Mouse (Mus musculus) retina, embryonic 14.5 days (tissue): ENCODE results near the gene Ccdc106.
"Not testable (repeated sequence)": the region's sequence is repeated elsewhere in the genome, so short reads cannot be mapped to it uniquely, and the experiment has no call there.

Source experiments
- DNase-seq: peaks from one replicate; pipeline ENCODE4 v3.0.0-alpha.2; 2015; ENCODE audit warnings: low spot score

Ccdc106 gene

GRCm38 (mm10) chr7:5020000-5020681 is at the start of gene Ccdc106, which contains the start of gene Zfp865:
Gene Ccdc106, plus strand, starts transcription at chr7:5020553.
Gene Zfp865, plus strand, starts transcription at chr7:5020376.
- DNase-seq = peak; percentile 100

- DNase-seq = no peak
Measured at GRCm38 (mm10) chr7:4971068-4971467, 49.3 kb upstream of the Ccdc106 start, which contains the start of gene Sbk3. Gene Sbk3, minus strand, starts transcription at chr7:4971168.

GRCm38 (mm10) chr7:4971710-4972109 is 48.6 kb upstream of the Ccdc106 start:
- no peak for DNase-seq

GRCm38 (mm10) chr7:4972321-4973047 is 47.9 kb upstream of the Ccdc106 start:
- no peak for DNase-seq

- DNase-seq = no peak
Measured at GRCm38 (mm10) chr7:4975455-4975854, 44.9 kb upstream of the Ccdc106 start.

- DNase-seq = no peak
Measured at GRCm38 (mm10) chr7:4976832-4977231, 43.5 kb upstream of the Ccdc106 start.

GRCm38 (mm10) chr7:4988250-4988649 is 32.1 kb upstream of the Ccdc106 start:
- no peak for DNase-seq

GRCm38 (mm10) chr7:4993347-4993998 is 26.9 kb upstream of the Ccdc106 start:
- no peak for DNase-seq

- DNase-seq = no peak
Measured at GRCm38 (mm10) chr7:4993999-4994788, 26.2 kb upstream of the Ccdc106 start.

- DNase-seq = no peak
Measured at GRCm38 (mm10) chr7:4995268-4996002, 24.9 kb upstream of the Ccdc106 start.

- peak; percentile 93 for DNase-seq
Measured at GRCm38 (mm10) chr7:4996003-4996895, 24.1 kb upstream of the Ccdc106 start, which contains the start of gene Zfp579. Gene Zfp579, minus strand, starts transcription at chr7:4996158.

GRCm38 (mm10) chr7:4996934-4997333 is 23.4 kb upstream of the Ccdc106 start:
- DNase-seq = no peak

- peak; percentile 20 for DNase-seq
Measured at GRCm38 (mm10) chr7:4999876-5000275, 20.5 kb upstream of the Ccdc106 start.

- not testable (repeated sequence) for DNase-seq
Measured at GRCm38 (mm10) chr7:5002876-5003275, 17.5 kb upstream of the Ccdc106 start.

- DNase-seq = no peak
Measured at GRCm38 (mm10) chr7:5008229-5008628, 12.1 kb upstream of the Ccdc106 start.

- DNase-seq = no peak
Measured at GRCm38 (mm10) chr7:5012681-5013513, 7.5 kb upstream of the Ccdc106 start.

GRCm38 (mm10) chr7:5014251-5015117 is 5.9 kb upstream of the Ccdc106 start, which contains the start of the genes Zfp524 and Fiz1:
Gene Zfp524, plus strand, starts transcription at chr7:5014415.
Gene Fiz1, minus strand, starts transcription at chr7:5014697.
- DNase-seq = peak; percentile 99
